Mouse (Mus musculus): Measurements from ENCODE around the gene Lingo3. TPM values are rescaled to one million over a fixed set of nuclear protein-coding genes. Genes with fewer than 3 reads are reported as not detected.
"Not testable (repeated sequence)": the region's sequence is repeated elsewhere in the genome, so short reads cannot be mapped to it uniquely, and the experiment has no call there.

Lingo3 gene
- polyA plus RNA-seq, 1 experiment from 2014 or later = 0.07 TPM

DNA sequence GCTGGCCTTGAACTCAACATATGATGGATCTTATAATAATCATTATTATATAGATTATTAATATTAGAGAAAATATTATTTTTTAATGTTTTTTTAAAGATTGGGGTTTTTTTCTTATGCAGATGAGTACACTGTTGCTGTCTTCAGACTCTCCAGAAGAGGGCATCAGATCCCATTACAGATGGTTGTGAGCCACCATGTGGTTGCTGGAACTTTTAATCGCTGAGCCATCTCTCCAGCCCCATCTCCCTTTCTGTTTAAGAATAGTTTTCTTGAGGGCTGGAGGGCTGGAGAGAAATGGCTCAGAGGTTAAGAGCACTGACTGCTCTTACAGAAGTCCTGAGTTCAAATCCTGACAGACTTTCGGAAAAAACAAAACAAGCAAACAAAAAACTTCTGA is 21.8 kb downstream of the Lingo3 start:
- H3K9ac ChIP-seq (ENCODE audit: low read length) = no peak overlapping the region
- no peak overlapping the region for H3K27ac ChIP-seq (ENCODE audit: low read depth)
- no peaks in the 10 kb centered on the region for H3K4me1 ChIP-seq (replicated peaks; ENCODE audit: control insufficient read depth, insufficient read depth, low read length)
- 45% methylated on average over 2 of the region's 2 CpGs for WGBS
- H3K4me2 ChIP-seq (ENCODE audit: low read length) = no peak overlapping the region
- no peak for ATAC-seq (replicated peaks; ENCODE audit: low FRiP score, low TSS enrichment, low read depth)
- H3K4me3 ChIP-seq (ENCODE audit: low read depth, low read length) = no peak overlapping the region
- H3K9me3 ChIP-seq (ENCODE audit: control insufficient read depth, low read length) = no peaks in the 10 kb centered on the region
- no peak for DNase-seq (ENCODE audit: low spot score)
- no peaks in the 10 kb centered on the region for H3K36me3 ChIP-seq (ENCODE audit: control insufficient read depth, insufficient read depth, low read length)
- no peaks in the 10 kb centered on the region for H3K27me3 ChIP-seq (replicated peaks; ENCODE audit: control insufficient read depth, insufficient read depth, low read length)

DNA sequence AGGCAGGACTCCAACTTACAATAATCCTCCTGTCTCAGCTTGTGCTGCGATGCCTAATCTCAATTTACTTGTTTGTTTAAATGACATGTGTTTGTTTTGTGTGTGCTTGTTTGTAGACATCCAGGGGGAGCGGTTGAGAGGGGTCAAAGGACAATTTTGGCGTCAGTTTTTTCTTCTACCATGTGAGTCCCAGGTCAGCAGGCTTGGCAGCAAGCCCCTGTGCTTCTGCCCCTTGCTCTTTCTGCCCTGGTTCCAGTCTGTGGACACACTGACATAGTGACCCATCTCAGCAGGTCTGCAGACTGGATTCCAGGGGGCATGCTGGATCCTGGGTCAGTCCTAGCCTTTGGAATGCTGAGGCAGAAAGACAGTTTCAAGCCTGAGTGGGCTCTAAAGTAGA is 24.4 kb downstream of the Lingo3 start:
- H3K9me3 ChIP-seq (ENCODE audit: control insufficient read depth, low read length) = no peaks in the 10 kb centered on the region
- DNase-seq (ENCODE audit: low spot score) (no peak), ATAC-seq (replicated peaks; ENCODE audit: low FRiP score, low TSS enrichment, low read depth) (no peak)
- no peak overlapping the region for H3K9ac ChIP-seq (ENCODE audit: low read length)
- H3K4me3 ChIP-seq (ENCODE audit: low read depth, low read length) = no peak overlapping the region
- WGBS = 47% methylated on average over 3 of the region's 3 CpGs
- no peaks in the 10 kb centered on the region for H3K36me3 ChIP-seq (ENCODE audit: control insufficient read depth, insufficient read depth, low read length)
- H3K27me3 ChIP-seq (replicated peaks; ENCODE audit: control insufficient read depth, insufficient read depth, low read length) = no peaks in the 10 kb centered on the region
- no peaks in the 10 kb centered on the region for H3K4me1 ChIP-seq (replicated peaks; ENCODE audit: control insufficient read depth, insufficient read depth, low read length)
- no peak overlapping the region for H3K4me2 ChIP-seq (ENCODE audit: low read length)
- no peak overlapping the region for H3K27ac ChIP-seq (ENCODE audit: low read depth)

DNA sequence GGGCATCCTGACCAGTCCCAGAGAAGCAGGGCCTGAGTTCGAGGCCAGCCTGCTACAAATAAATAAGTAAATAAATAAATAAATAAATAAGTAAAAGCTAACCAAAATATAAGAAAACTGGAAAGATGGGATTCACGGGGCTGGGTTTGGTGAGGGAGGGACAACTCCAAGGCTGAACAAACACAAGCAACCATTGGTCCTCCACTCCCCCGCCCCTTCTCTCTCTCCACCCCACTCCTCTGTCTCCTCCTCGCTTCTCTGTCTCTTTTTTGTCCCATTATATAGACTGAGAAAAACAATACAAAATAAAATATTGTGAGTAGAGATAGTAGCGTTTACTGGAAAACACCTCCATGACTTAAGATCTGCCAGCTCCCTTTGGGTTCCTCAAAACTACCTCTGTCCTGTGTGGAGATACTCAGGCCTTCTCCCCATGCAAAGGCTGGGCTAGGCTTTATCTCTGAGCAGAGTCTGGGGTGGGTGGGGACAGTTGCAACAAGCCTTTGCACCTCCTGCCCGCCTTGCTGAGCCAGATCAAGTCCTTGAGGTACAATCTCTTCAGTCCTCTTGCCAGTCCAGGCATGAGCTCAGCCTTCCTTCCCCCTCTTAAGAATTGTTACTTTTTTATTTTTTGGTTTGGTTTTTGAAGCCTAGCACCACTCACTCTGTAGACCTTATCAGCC is 25.1 kb downstream of the Lingo3 start:
- H3K27ac ChIP-seq (ENCODE audit: low read depth) = no peak overlapping the region
- ATAC-seq (replicated peaks; ENCODE audit: low FRiP score, low TSS enrichment, low read depth) (no peak), DNase-seq (ENCODE audit: low spot score) (no peak)
- no peak overlapping the region for H3K9ac ChIP-seq (ENCODE audit: low read length)
- no peak overlapping the region for H3K4me3 ChIP-seq (ENCODE audit: low read depth, low read length)
- no peaks in the 10 kb centered on the region for H3K27me3 ChIP-seq (replicated peaks; ENCODE audit: control insufficient read depth, insufficient read depth, low read length)
- WGBS = 51% methylated on average over 6 of the region's 6 CpGs
- H3K4me1 ChIP-seq (replicated peaks; ENCODE audit: control insufficient read depth, insufficient read depth, low read length) = no peaks in the 10 kb centered on the region
- no peak overlapping the region for H3K4me2 ChIP-seq (ENCODE audit: low read length)
- no peaks in the 10 kb centered on the region for H3K9me3 ChIP-seq (ENCODE audit: control insufficient read depth, low read length)
- no peaks in the 10 kb centered on the region for H3K36me3 ChIP-seq (ENCODE audit: control insufficient read depth, insufficient read depth, low read length)

DNA sequence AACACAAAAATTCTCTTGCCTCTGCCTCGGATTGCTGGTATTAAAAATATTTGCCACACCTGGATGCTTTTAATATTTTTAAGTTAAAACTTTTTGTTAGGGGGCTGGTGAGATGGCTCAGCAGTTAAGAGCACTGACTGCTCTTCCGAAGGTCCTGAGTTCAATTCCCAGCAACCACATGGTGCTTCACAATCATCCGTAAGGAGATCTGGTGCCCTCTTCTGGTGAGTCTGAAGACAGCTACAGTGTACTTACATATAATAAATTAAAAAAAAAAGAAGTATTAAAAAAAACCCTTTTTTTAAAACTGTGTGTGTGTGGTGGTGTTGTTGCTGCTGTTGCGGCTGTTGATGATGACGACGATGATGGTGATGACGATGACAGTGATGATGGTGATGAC is 25.9 kb downstream of the Lingo3 start:
- WGBS = 85% methylated on average over 7 of the region's 7 CpGs
- H3K4me2 ChIP-seq (ENCODE audit: low read length); DNase-seq (ENCODE audit: low spot score); H3K4me1 ChIP-seq (replicated peaks; ENCODE audit: control insufficient read depth, insufficient read depth, low read length); H3K36me3 ChIP-seq (ENCODE audit: control insufficient read depth, insufficient read depth, low read length); H3K9me3 ChIP-seq (ENCODE audit: control insufficient read depth, low read length); H3K4me3 ChIP-seq (ENCODE audit: low read depth, low read length); H3K27ac ChIP-seq (ENCODE audit: low read depth); ATAC-seq (replicated peaks; ENCODE audit: low FRiP score, low TSS enrichment, low read depth); H3K27me3 ChIP-seq (replicated peaks; ENCODE audit: control insufficient read depth, insufficient read depth, low read length); H3K9ac ChIP-seq (ENCODE audit: low read length): not testable (repeated sequence)

DNA sequence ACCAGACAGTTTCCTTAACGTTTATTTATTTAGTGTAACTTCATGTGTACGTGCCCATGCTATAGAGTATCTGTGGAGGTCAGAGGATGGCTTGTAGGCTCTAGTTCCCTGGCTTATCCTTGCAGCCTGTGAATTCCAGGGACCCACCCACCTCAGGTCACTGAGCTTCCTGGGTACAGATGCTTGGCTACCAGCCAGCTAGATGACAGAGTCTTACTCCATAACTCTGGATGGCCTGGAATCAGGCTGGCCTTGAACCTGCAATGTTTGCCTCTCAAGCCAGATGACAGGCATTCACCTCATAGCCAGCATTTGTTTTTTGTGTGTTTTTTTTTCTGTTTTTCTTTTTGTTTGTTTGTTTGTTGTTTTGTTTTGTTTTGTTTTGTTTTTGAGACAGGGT is 26.7 kb downstream of the Lingo3 start:
- no peaks in the 10 kb centered on the region for H3K36me3 ChIP-seq (ENCODE audit: control insufficient read depth, insufficient read depth, low read length)
- H3K27ac ChIP-seq (ENCODE audit: low read depth) = no peak overlapping the region
- H3K9ac ChIP-seq (ENCODE audit: low read length) = no peak overlapping the region
- H3K4me1 ChIP-seq (replicated peaks; ENCODE audit: control insufficient read depth, insufficient read depth, low read length) = no peaks in the 10 kb centered on the region
- no peak overlapping the region for H3K4me2 ChIP-seq (ENCODE audit: low read length)
- WGBS = 50% methylated on average over 2 of the region's 2 CpGs
- H3K27me3 ChIP-seq (replicated peaks; ENCODE audit: control insufficient read depth, insufficient read depth, low read length) = no peaks in the 10 kb centered on the region
- DNase-seq (ENCODE audit: low spot score) (no peak), ATAC-seq (replicated peaks; ENCODE audit: low FRiP score, low TSS enrichment, low read depth) (no peak)
- H3K4me3 ChIP-seq (ENCODE audit: low read depth, low read length) = no peak overlapping the region
- no peaks in the 10 kb centered on the region for H3K9me3 ChIP-seq (ENCODE audit: control insufficient read depth, low read length)

DNA sequence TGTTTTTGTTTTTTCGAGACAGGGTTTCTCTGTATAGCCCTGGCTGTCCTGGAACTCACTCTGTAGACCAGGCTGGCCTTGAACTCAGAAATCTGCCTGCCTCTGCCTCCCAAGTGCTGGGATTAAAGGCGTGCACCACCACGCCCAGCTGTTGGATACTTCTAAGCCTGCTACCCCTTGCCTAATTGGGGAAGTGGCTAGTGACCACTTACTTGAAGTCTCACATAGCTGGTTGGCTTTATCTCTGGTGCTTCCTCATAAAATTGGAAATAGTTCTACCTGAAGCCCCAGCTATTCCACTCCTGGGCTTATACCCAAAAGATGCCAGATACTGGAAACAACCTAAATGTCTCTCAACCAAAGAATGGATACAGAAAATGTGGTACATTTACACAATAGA is 27.5 kb downstream of the Lingo3 start:
- not testable (repeated sequence) for ATAC-seq (replicated peaks; ENCODE audit: low FRiP score, low TSS enrichment, low read depth); DNase-seq (ENCODE audit: low spot score); H3K27me3 ChIP-seq (replicated peaks; ENCODE audit: control insufficient read depth, insufficient read depth, low read length); H3K4me1 ChIP-seq (replicated peaks; ENCODE audit: control insufficient read depth, insufficient read depth, low read length); H3K9me3 ChIP-seq (ENCODE audit: control insufficient read depth, low read length); H3K4me2 ChIP-seq (ENCODE audit: low read length); H3K9ac ChIP-seq (ENCODE audit: low read length); H3K36me3 ChIP-seq (ENCODE audit: control insufficient read depth, insufficient read depth, low read length); H3K4me3 ChIP-seq (ENCODE audit: low read depth, low read length); H3K27ac ChIP-seq (ENCODE audit: low read depth)
- WGBS = 66% methylated on average over 3 of the region's 3 CpGs

DNA sequence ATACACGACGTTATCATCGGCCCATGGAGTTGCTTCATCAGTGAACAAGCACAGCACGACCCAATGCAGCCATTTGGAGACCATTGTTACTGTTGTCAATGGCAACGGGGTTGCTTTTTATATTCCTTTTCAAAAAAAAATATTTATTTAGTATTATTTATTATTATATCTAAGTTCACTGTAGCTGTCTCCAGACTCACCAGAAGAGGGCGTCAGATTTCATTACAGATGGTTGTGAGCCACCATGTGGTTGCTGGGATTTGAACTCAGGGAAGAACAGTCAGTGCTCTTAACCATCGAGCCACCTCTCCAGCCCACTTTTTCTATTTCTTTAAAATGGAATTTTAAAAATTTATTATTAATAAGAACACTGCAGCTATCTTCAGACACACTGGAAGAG is 29.0 kb downstream of the Lingo3 start:
- Histone ChIP-seq H3K9me3 (ENCODE audit: control insufficient read depth, low read length) (no peaks in the 10 kb centered on the region), H3K27ac (ENCODE audit: low read depth) (no peak overlapping the region), H3K27me3 (replicated peaks; ENCODE audit: control insufficient read depth, insufficient read depth, low read length) (0 out of 2 replicates have a peak, but pooled peaks cover 4% of the 10 kb centered on the region), H3K4me1 (replicated peaks; ENCODE audit: control insufficient read depth, insufficient read depth, low read length) (no peaks in the 10 kb centered on the region), H3K4me2 (ENCODE audit: low read length) (no peak overlapping the region), H3K36me3 (ENCODE audit: control insufficient read depth, insufficient read depth, low read length) (no peaks in the 10 kb centered on the region), H3K9ac (ENCODE audit: low read length) (no peak overlapping the region), H3K4me3 (ENCODE audit: low read depth, low read length) (no peak overlapping the region)
- ATAC-seq (replicated peaks; ENCODE audit: low FRiP score, low TSS enrichment, low read depth) (no peak), DNase-seq (ENCODE audit: low spot score) (no peak)
- 62% methylated on average over 7 of the region's 7 CpGs for WGBS

DNA sequence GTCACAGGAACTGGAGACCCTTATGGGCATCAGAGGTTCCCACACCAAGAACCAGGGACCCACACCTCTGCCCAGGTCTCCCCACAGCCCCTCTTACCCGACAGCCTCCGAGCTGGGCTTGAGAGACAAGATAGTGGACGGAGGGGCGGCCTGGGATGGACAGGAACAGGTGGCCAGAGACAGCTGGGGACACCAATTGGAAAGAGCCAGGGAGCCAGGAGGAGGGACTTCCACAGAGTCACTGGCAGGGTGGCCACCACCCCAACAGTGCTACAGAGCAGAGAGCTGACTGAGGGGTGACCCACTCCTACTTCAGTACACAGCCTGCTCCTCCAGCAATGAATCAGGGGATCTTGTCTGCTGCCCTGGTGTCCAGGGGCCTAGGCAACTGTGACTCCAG is 30.5 kb downstream of the Lingo3 start, which contains the start of gene Jsrp1:
Gene Jsrp1, minus strand, starts transcription at position 133 of the 400 bp plus-strand sequence.
- Histone ChIP-seq H3K27me3 (replicated peaks; ENCODE audit: control insufficient read depth, insufficient read depth, low read length) (0 out of 2 replicates have a peak, but pooled peaks cover 13% of the 10 kb centered on the region), H3K4me1 (replicated peaks; ENCODE audit: control insufficient read depth, insufficient read depth, low read length) (peaks cover 8% of the 10 kb centered on the region; the same call in 1 of the 2 replicates), H3K4me3 (ENCODE audit: low read depth, low read length) (no peak within 1 kb of the TSS), H3K9me3 (ENCODE audit: control insufficient read depth, low read length) (no peaks in the 10 kb centered on the region), H3K4me2 (ENCODE audit: low read length) (no peak within 1 kb of the TSS), H3K27ac (ENCODE audit: low read depth) (no peak within 1 kb of the TSS), H3K9ac (ENCODE audit: low read length) (no peak within 1 kb of the TSS), H3K36me3 (ENCODE audit: control insufficient read depth, insufficient read depth, low read length) (no peaks in the 10 kb centered on the region)
- DNase-seq (ENCODE audit: low spot score) = no peak
- 78% methylated on average over 4 of the region's 4 CpGs for WGBS
- ATAC-seq (replicated peaks; ENCODE audit: low FRiP score, low TSS enrichment, low read depth) = no peak

DNA sequence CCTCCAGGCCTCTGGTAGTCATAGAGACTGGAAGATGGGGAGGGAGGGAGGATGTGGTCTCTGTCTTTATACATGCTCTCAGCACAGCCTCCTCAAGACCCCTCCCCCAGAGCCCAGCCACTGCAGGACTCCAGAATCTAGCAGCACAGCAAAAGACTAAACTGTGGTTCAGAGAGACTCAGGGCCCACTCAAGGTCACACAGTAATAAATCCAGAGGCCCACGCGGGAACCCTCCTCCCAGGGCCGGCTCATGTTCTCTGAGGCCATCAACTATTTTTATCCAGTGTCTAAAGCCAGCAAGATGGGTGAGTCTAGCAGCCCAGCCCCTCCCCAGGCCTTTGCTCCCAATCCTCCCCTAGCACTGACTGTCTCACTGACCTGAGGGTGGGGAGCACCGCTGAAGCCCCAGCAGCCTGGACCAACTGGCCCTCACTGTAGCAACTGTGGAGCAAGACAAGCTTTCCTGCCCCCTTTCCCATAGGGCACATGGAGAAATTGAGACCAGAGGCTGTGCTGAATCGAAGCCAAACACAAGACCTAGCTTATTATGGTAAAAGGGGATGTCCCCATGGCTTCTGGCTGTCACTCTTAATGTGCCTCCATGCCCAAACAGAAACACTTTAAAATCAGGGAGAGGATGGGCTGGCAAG is 31.3 kb downstream of the Lingo3 start:
- Histone ChIP-seq H3K4me3 (ENCODE audit: low read depth, low read length) (no peak overlapping the region), H3K9ac (ENCODE audit: low read length) (no peak overlapping the region), H3K4me2 (ENCODE audit: low read length) (no peak overlapping the region), H3K27ac (ENCODE audit: low read depth) (no peak overlapping the region), H3K4me1 (replicated peaks; ENCODE audit: control insufficient read depth, insufficient read depth, low read length) (peaks cover 17% of the 10 kb centered on the region), H3K9me3 (ENCODE audit: control insufficient read depth, low read length) (no peaks in the 10 kb centered on the region), H3K27me3 (replicated peaks; ENCODE audit: control insufficient read depth, insufficient read depth, low read length) (0 out of 2 replicates have a peak, but pooled peaks cover 13% of the 10 kb centered on the region), H3K36me3 (ENCODE audit: control insufficient read depth, insufficient read depth, low read length) (no peaks in the 10 kb centered on the region)
- DNase-seq (ENCODE audit: low spot score) (no peak), ATAC-seq (replicated peaks; ENCODE audit: low FRiP score, low TSS enrichment, low read depth) (no peak)
- 50% methylated on average over 5 of the region's 5 CpGs for WGBS
